Mouse (Mus musculus) thymus, postnatal 0 days (tissue): Measurements from ENCODE around the gene Olfr514. TPM values are rescaled to one million over a fixed set of nuclear protein-coding genes. Genes with fewer than 3 reads are reported as not detected.

Source experiments
- DNase-seq: peaks from one replicate; pipeline ENCODE4 v3.0.0-alpha.2; 2015; ENCODE audit warnings: low spot score
- polyA plus RNA-seq: library from polyadenylated mRNA; unstranded; fragments of >200 nt; fragmentation: Nextera tagmentation; extraction: Ambion mirVana; gene quantifications from 2 replicates; pipeline ENCODE4 v1.2.1, GENCODE M21; 2015

The Olfr514 gene
- polyA plus RNA-seq, result not detected in 2 replicates

GRCm38 (mm10) chr7:108825897-108826296 lies at the start of gene Olfr514:
TSS of gene Olfr514 (minus strand) at chr7:108825997.
- DNase-seq, result no peak

GRCm38 (mm10) chr7:108872279-108872678 lies 46.5 kb upstream of the Olfr514 start, which contains the start of gene Olfr517:
TSS of gene Olfr517 (minus strand) at chr7:108872379.
- DNase-seq, result no peak

DNA sequence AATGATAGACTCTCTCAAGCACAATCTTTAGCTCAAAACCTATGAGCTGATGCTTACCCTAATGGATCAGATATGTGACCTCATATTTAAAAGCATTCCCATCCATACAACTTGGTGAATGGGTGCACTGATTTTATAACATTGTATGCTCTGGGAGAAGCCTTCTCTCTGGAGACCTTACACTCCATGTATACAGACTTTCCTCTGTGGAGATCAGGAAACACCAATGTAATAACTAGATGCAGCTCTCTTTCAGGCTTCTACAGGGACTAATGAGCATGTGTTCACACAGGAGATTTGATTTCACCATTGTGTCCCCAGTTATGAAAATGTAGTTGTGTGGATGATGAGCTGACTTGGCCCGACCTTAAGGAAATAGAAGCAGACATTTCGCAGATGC lies 24.6 kb upstream of the Olfr514 start, which contains the start of gene Olfr516:
Olfr516 (minus strand) TSS at position 101 of the 400 bp plus-strand sequence.
- DNase-seq, result no peak

DNA sequence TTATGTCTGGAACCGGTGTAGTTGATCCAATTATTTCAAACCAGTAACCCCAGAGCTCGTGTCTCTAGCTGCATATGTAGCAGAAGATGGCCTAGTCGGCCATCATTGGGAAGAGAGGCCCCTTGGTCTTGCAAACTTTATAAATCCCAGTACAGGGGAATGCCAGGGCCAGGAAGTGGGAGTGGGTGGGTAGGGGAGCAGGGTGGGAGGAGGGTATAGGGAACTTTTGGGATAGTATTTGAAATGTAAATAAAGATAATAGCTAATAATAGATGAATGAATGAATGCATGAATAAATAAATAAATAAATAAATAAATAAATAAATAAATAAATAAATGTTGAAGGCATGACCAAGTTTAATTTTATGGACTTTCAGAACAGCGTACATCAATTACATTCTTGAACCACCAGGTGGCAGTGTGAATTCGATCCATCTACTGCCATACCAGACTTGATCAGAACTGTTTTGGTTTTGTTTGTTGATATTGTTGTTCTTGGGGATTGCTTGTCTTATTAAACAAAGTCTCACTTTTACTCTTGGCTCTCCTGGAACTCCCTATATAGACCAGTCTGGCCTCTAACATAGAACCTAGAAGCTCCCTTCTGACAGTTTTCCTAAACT lies 11.1 kb downstream of the Olfr514 start:
- DNase-seq, result peak; percentile 12

DNA sequence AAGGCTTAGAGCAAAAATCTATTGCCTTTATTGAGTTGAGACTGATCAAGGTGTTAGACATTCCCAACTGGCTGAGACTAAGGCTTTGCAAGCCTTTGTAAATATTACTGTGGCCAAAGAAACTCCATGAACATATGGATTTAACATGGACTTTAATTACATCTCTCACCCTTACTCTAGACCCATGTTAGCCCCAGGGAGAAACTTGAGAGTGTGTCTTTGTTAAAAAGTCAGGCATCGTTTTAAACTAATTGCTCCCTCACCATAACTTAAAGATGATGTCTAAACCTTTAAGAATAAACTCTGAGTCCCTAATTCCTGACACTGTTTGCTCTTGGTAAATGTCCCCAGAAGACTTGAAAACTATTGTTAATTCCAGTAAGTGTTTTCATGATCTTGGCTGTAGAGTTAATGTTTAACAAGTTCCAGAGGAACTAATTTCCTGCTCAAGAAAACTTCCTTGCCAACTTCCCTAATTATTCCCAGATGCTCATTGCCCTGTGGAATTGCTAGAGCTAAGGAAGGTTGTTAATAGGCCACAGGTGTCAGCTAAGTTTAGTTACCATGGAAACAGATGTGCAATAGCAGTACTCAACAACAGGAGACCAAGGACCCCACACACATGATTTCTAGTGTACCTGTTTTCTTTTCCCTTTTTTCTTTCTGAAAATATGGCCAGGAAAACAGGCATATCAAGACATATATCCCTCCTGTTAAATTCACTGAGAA lies 28.4 kb downstream of the Olfr514 start:
- DNase-seq, result no peak

Other genes with a start within 250 kb of the Olfr514 start
- not detected in 2 replicates for gene Olfr506, start 215.2 kb downstream of the Olfr514 start, polyA plus RNA-seq
- not detected in 2 replicates for gene Olfr507, start 204.2 kb downstream of the Olfr514 start, polyA plus RNA-seq
- not detected in 2 replicates for gene Olfr508, start 196.0 kb downstream of the Olfr514 start, polyA plus RNA-seq
- not detected in 2 replicates for gene Olfr509, start 174.1 kb downstream of the Olfr514 start, polyA plus RNA-seq
- gene Olfr510, start 159.6 kb downstream of the Olfr514 start, polyA plus RNA-seq, result not detected in 2 replicates
- not detected in 2 replicates for gene Olfr512, start 112.7 kb downstream of the Olfr514 start, polyA plus RNA-seq
- not detected in 2 replicates for gene Olfr513, start 75.0 kb downstream of the Olfr514 start, polyA plus RNA-seq
- not detected in 2 replicates for gene Olfr516, start 24.5 kb upstream of the Olfr514 start, polyA plus RNA-seq
- gene Olfr517, start 46.4 kb upstream of the Olfr514 start, polyA plus RNA-seq, result not detected in 2 replicates
- not detected in 2 replicates for gene Olfr518, start 59.0 kb upstream of the Olfr514 start, polyA plus RNA-seq
- gene Olfr519, start 68.4 kb upstream of the Olfr514 start, polyA plus RNA-seq, result not detected in 2 replicates
- gene Nlrp10, start 104.2 kb upstream of the Olfr514 start, polyA plus RNA-seq, result 0.04 and 0.13 TPM in 2 replicates
- 97.7 and 111 TPM in 2 replicates for gene Eif3f, start 108.4 kb upstream of the Olfr514 start, polyA plus RNA-seq
- gene Tub, start 124.3 kb upstream of the Olfr514 start, polyA plus RNA-seq, result 0.05 and 0.06 TPM in 2 replicates